Mouse (Mus musculus) monocyte, adult 5-6 weeks (primary cell): ENCODE results near the gene Cdk12. TPM values are rescaled to one million over a fixed set of nuclear protein-coding genes. Genes with fewer than 3 reads are reported as not detected.
"Not testable (repeated sequence)": the region's sequence is repeated elsewhere in the genome, so short reads cannot be mapped to it uniquely, and the experiment has no call there.

Experiments
- ATAC-seq: fragments of 153-309, 156-312 bp; replicated peaks from 2 replicates; pipeline ENCODE4 v1.8.0; 2017; ENCODE audit warnings: mild to moderate bottlenecking; ENCODE audit not compliant: low TSS enrichment, insufficient number of reproducible peaks, severe bottlenecking, poor library complexity, low FRiP score
- total RNA-seq: library from RNA; stranded (forward); fragments of 200-1000, 200-491, 200-594 nt; gene quantifications from 3 replicates; pipeline ENCODE4 v1.2.3, GENCODE M21; 2017

Cdk12 gene
- total RNA-seq, result 54.4 to 102 TPM (median 56.3 TPM) in 3 replicates

DNA sequence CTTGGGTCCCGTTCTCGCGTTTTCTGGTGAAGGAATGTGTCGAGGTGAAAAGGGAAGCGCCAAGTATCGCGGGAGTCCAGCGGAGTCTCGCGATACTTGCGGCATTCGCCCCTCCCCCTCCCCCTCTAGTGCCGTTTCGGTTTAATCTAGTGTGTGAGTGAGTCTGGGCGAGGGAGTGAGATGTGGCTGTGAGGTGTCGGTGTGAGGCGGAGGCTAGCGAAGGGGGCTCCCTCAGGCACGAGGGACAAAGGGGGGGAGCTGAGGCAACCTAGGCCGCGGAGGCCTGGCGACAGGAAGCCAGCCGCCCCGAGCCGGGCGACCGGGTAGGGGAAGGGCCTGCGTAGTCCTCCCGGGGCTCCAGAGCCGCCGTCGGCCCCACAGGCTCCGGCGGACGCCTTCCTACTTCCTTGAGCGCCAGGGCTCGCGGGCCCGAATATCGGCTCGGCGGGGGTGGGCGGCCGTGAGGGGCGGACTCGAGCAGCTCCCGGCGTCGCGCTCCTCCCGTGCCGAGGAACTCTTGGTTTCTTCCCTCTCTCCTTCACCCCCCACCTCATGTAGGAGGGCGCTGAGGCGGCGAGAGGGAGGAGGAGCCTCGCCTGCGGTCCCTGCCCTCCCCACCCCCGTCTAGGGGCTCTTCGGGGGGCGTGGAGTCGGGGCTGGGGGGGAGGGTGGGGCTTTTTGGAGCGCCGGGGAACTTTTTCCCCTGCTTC, at the start of gene Cdk12:
TSS of gene Cdk12 (plus strand) at position 419 of the 710 bp plus-strand sequence.
- ATAC-seq, result peak; percentile 90

- ATAC-seq, result no peak
Observed at GRCm38 (mm10) chr11:98155094-98155493, 47.8 kb upstream of the Cdk12 start.

- no peak for ATAC-seq
Observed at GRCm38 (mm10) chr11:98168400-98168799, 34.5 kb upstream of the Cdk12 start.

GRCm38 (mm10) chr11:98182149-98182548, 20.7 kb upstream of the Cdk12 start:
- ATAC-seq, result not testable (repeated sequence)

- no peak for ATAC-seq
Observed at GRCm38 (mm10) chr11:98187640-98188395, 15.0 kb upstream of the Cdk12 start.

DNA sequence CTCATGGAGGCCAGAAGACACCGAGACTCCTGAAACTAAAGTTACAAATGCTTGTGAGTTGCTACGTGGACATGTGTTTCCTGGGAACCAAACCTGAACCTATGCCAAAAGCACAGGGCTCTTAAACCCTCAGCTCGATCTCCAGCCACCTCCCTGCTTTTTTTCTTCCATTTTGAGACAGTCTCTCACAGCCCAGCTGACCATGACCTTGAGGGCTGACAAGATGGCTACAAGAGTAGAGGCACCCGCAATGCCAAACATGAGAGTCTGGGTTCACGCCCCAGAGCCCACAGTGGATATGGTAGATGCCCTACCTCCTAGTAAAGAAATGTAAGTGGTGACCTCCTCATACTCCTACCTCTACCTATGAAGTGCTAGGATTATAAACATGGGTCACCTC, 12.0 kb upstream of the Cdk12 start:
- ATAC-seq, result no peak

DNA sequence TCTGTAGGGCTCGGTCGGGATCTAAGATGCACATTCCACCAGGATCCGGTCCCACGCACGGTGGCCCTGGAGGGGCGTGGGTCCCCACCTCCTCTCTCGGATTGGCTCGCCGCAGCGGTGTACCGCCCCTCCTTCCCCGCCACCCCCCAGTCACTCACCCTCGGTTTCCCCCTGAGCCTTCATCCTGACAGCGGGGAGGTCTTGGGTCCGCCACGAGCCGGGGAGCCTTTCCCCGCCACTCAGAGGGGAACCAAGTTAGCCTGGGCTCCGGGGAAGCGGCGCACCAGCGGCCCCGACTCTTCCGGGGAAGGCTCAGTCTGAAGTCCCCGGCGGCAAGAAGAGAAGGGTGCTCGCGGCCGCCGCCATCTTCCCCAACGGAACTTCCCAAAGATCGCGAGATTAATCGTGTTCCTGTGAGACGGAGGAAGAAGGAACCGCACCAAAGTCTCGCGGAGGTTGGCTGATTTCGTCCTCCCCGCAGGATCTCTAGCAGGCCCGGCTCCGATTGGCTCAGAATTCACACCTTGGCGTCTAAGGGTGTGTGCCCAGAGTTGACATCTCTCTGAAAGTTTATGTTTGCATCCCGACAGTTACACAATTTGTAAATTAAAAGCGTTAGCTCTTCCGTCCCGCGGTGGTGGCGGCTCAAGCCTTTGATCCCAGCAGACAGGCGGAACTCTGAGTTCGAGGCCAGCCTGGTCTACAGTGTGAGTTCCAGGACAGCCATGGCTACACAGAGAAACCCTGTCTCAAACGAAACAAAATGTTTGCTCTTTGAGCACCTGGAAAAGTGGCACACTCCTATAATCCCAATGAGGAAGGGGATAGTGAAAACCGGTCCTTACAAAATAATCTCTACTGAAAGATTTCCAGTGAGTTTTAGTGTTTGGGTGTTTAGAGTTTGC, 9.7 kb upstream of the Cdk12 start, which contains the start of gene Med1:
TSS of gene Med1 (minus strand) at position 393 of the 905 bp plus-strand sequence.
- ATAC-seq, result peak; percentile 99

- ATAC-seq, result no peak
Observed at GRCm38 (mm10) chr11:98201791-98202640, 843 bp upstream of the Cdk12 start.

GRCm38 (mm10) chr11:98203351-98203911, 572 bp downstream of the Cdk12 start:
- peak; percentile 29 for ATAC-seq

GRCm38 (mm10) chr11:98203931-98204421, 1.1 kb downstream of the Cdk12 start:
- ATAC-seq, result no peak

GRCm38 (mm10) chr11:98205463-98205862, 2.6 kb downstream of the Cdk12 start:
- no peak for ATAC-seq

- not testable (repeated sequence) for ATAC-seq
Observed at GRCm38 (mm10) chr11:98206281-98206680, 3.4 kb downstream of the Cdk12 start.

DNA sequence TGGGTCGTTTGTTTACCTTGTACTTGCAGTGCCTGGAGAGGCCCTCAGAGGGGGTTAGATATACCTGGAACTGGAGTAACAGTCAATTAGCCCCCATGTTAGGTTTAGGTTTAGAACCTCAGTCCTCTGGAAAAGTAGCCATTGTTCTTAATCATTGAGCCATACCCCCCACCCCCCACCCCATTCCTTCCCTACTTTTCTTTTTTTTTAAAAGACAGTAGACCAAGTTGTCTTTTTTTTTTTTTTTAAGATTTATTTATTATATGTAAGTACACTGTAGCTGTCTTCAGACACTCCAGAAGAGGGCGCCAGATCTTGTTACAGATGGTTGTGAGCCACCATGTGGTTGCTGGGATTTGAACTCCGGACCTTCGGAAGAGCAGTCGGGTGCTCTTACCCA, 6.8 kb downstream of the Cdk12 start:
- ATAC-seq, result not testable (repeated sequence)

GRCm38 (mm10) chr11:98213311-98213710, 10.5 kb downstream of the Cdk12 start:
- ATAC-seq, result no peak

GRCm38 (mm10) chr11:98226349-98226748, 23.5 kb downstream of the Cdk12 start:
- ATAC-seq, result no peak

- ATAC-seq, result no peak
Observed at GRCm38 (mm10) chr11:98238416-98238815, 35.6 kb downstream of the Cdk12 start.

GRCm38 (mm10) chr11:98238995-98239394, 36.1 kb downstream of the Cdk12 start:
- ATAC-seq, result no peak

GRCm38 (mm10) chr11:98242910-98243309, 40.1 kb downstream of the Cdk12 start:
- ATAC-seq, result not testable (repeated sequence)
